Mouse (Mus musculus): ENCODE data around the gene Rps10. TPM values are rescaled to one million over a fixed set of nuclear protein-coding genes. Genes with fewer than 3 reads are reported as not detected.

Rps10 gene
- polyA plus RNA-seq, 1 experiment = 1,256 TPM

- DNase-seq (ENCODE audit: low spot score) = no peak
These were observed 24.5 kb downstream of the Rps10 start for GRCm38 (mm10) chr17:27611994-27612393.

- DNase-seq (ENCODE audit: low spot score) = no peak
These were observed 25.0 kb downstream of the Rps10 start for GRCm38 (mm10) chr17:27611519-27611884.

- DNase-seq (ENCODE audit: low spot score) = no peak
These were observed 25.6 kb downstream of the Rps10 start for GRCm38 (mm10) chr17:27610679-27611518.

- no peak for DNase-seq (ENCODE audit: low spot score)
These were observed 26.9 kb downstream of the Rps10 start for GRCm38 (mm10) chr17:27609576-27609975.

- DNase-seq (ENCODE audit: low spot score) = no peak
These were observed 32.8 kb downstream of the Rps10 start for GRCm38 (mm10) chr17:27603522-27604234.

GRCm38 (mm10) chr17:27603036-27603435 is 33.4 kb downstream of the Rps10 start:
- no peak for DNase-seq (ENCODE audit: low spot score)

- DNase-seq (ENCODE audit: low spot score) = no peak
These were observed 35.6 kb downstream of the Rps10 start for GRCm38 (mm10) chr17:27600869-27601268.

- DNase-seq (ENCODE audit: low spot score) = no peak
These were observed 36.2 kb downstream of the Rps10 start for GRCm38 (mm10) chr17:27600286-27600685.

GRCm38 (mm10) chr17:27596376-27597190 is 39.9 kb downstream of the Rps10 start:
- DNase-seq (ENCODE audit: low spot score) = no peak

GRCm38 (mm10) chr17:27595659-27596375 is 40.7 kb downstream of the Rps10 start:
- no peak for DNase-seq (ENCODE audit: low spot score)

- DNase-seq (ENCODE audit: low spot score) = no peak
These were observed 43.9 kb downstream of the Rps10 start for GRCm38 (mm10) chr17:27592565-27592910.

- DNase-seq (ENCODE audit: low spot score) = no peak
These were observed 44.5 kb downstream of the Rps10 start for GRCm38 (mm10) chr17:27591826-27592564.

- no peak for DNase-seq (ENCODE audit: low spot score)
These were observed 48.2 kb downstream of the Rps10 start for GRCm38 (mm10) chr17:27588231-27588630.

- no peak for DNase-seq (ENCODE audit: low spot score)
These were observed 49.2 kb downstream of the Rps10 start for GRCm38 (mm10) chr17:27587252-27587651.

- no peak for DNase-seq (ENCODE audit: low spot score)
These were observed 49.8 kb downstream of the Rps10 start for GRCm38 (mm10) chr17:27586661-27587060.

GRCm38 (mm10) chr17:27583185-27583894 is 53.1 kb downstream of the Rps10 start:
- DNase-seq (ENCODE audit: low spot score) = no peak

All from urinary bladder, adult 2 months (tissue).